In genomic region chr2:166261799-166262198, GRCm38 (mm10) we compare ENCODE assay signal across 10 mouse cellular contexts.
A peak's percentile ranks its signal among the peaks of the same experiment; 100 is the strongest.
DNase-seq lines count a peak whose midpoint lies in the region; ATAC-seq and TF ChIP-seq lines count a peak whose summit lies in the region.
"Had no signal": no experiment of that assay in that cellular context is flagged by ENCODE, and none has a peak within 500 bp of the region (broad histone marks: within the 10 kb centered on the region; RNA-seq: fewer than 3 reads in every experiment).

No protein-coding gene starts in this region.

- no peaks in the 10 kb centered on the region for H3K36me3 ChIP-seq in lung, embryonic 14.5 days (ENCODE audit: insufficient read depth)
- H3K36me3 ChIP-seq in embryonic facial prominence, embryonic 14.5 days (ENCODE audit: control insufficient read depth, insufficient read depth, low read length): no peaks in the 10 kb centered on the region
- no peaks in the 10 kb centered on the region for H3K36me3 ChIP-seq in kidney, embryonic 16.5 days (ENCODE audit: insufficient read depth, low read length)
- no peaks in the 10 kb centered on the region for H3K36me3 ChIP-seq in stomach, embryonic 15.5 days
- no peaks in the 10 kb centered on the region for H3K36me3 ChIP-seq in hindbrain, postnatal 0 days (ENCODE audit: insufficient read depth, low read length)
- no peaks in the 10 kb centered on the region for H3K36me3 ChIP-seq in forebrain, embryonic 16.5 days (ENCODE audit: control insufficient read depth, insufficient read depth)
- H3K36me3 ChIP-seq: heart, embryonic 15.5 days; neural tube, embryonic 13.5 days had no signal

- no peak for TF ChIP-seq POLR2A in lung, adult 2 months (IDR thresholded peaks at IDR 0.05; ENCODE audit: borderline replicate concordance, extremely low read depth, low read depth, low read length)

- H3K9ac ChIP-seq in lung, embryonic 14.5 days: no peak overlapping the region
- H3K9ac ChIP-seq in embryonic facial prominence, embryonic 14.5 days (ENCODE audit: low read depth, low read length): no peak overlapping the region
- H3K9ac ChIP-seq in kidney, embryonic 16.5 days (replicated peaks; ENCODE audit: low read length): no peak overlapping the region
- no peak overlapping the region for H3K9ac ChIP-seq in stomach, embryonic 15.5 days
- H3K9ac ChIP-seq in hindbrain, postnatal 0 days (replicated peaks; ENCODE audit: low read length): no peak overlapping the region
- H3K9ac ChIP-seq in forebrain, embryonic 16.5 days (replicated peaks; ENCODE audit: low read depth, low read length): no peak overlapping the region
- H3K9ac ChIP-seq: heart, embryonic 15.5 days; neural tube, embryonic 13.5 days had no signal

- H3K4me1 ChIP-seq in lung, embryonic 14.5 days (ENCODE audit: insufficient read depth): peaks cover 5% of the 10 kb centered on the region; the same call in 1 of the 2 replicates
- H3K4me1 ChIP-seq in lung, adult 2 months (ENCODE audit: control insufficient read depth, insufficient read depth, low read length): peaks cover 3% of the 10 kb centered on the region; the same call in 1 of the 2 replicates
- peaks cover 28% of the 10 kb centered on the region for H3K4me1 ChIP-seq in embryonic facial prominence, embryonic 14.5 days (ENCODE audit: control insufficient read depth, insufficient read depth, low read length)
- peaks cover 30% of the 10 kb centered on the region for H3K4me1 ChIP-seq in kidney, embryonic 16.5 days (ENCODE audit: insufficient read depth, low read length)
- H3K4me1 ChIP-seq in stomach, embryonic 15.5 days: 0 out of 2 replicates have a peak, but pooled peaks cover 6% of the 10 kb centered on the region
- 0 out of 2 replicates have a peak, but pooled peaks cover 3% of the 10 kb centered on the region for H3K4me1 ChIP-seq in hindbrain, postnatal 0 days (ENCODE audit: insufficient read depth, low read length)
- H3K4me1 ChIP-seq in forebrain, embryonic 16.5 days (replicated peaks; ENCODE audit: control insufficient read depth, insufficient read depth, low read length): peaks cover 13% of the 10 kb centered on the region

- H3K4me3 ChIP-seq in lung, embryonic 14.5 days (ENCODE audit: low read depth, low read length): no peak overlapping the region
- H3K4me3 ChIP-seq in lung, adult 2 months (replicated peaks; ENCODE audit: extremely low read depth, low read depth, low read length): no peak overlapping the region
- no peak overlapping the region for H3K4me3 ChIP-seq in embryonic facial prominence, embryonic 14.5 days (ENCODE audit: low read depth, low read length)
- H3K4me3 ChIP-seq in kidney, embryonic 16.5 days (ENCODE audit: low read length): no peak overlapping the region
- H3K4me3 ChIP-seq in stomach, embryonic 15.5 days (replicated peaks): no peak overlapping the region
- H3K4me3 ChIP-seq in hindbrain, postnatal 0 days (ENCODE audit: low read length): no peak overlapping the region
- H3K4me3 ChIP-seq in forebrain, embryonic 16.5 days (replicated peaks; ENCODE audit: low read length): no peak overlapping the region
- H3K4me3 ChIP-seq: heart, embryonic 15.5 days; neural tube, embryonic 13.5 days had no signal

- no peak overlapping the region for H3K27ac ChIP-seq in lung, embryonic 14.5 days (ENCODE audit: low read depth)
- no peak overlapping the region for H3K27ac ChIP-seq in embryonic facial prominence, embryonic 14.5 days (replicated peaks; ENCODE audit: low read depth, low read length)
- H3K27ac ChIP-seq in kidney, embryonic 16.5 days (ENCODE audit: low read length): peak overlapping the region; percentile 54
- H3K27ac ChIP-seq in stomach, embryonic 15.5 days: 0 out of 2 replicates have a peak overlapping the region, but pooled peaks have one; percentile 8
- H3K27ac ChIP-seq in hindbrain, postnatal 0 days: no peak overlapping the region
- H3K27ac ChIP-seq in forebrain, embryonic 16.5 days (ENCODE audit: low read length): no peak overlapping the region
- H3K27ac ChIP-seq: neural tube, embryonic 13.5 days had no signal

- ATAC-seq in lung, embryonic 14.5 days (ENCODE audit: insufficient read depth): no peak
- ATAC-seq in embryonic facial prominence, embryonic 14.5 days (ENCODE audit: low read depth): no peak
- ATAC-seq in kidney, embryonic 16.5 days (ENCODE audit: low FRiP score, low TSS enrichment): peak; percentile 59
- ATAC-seq in stomach, embryonic 15.5 days (ENCODE audit: insufficient read depth, low FRiP score, low read depth): no peak
- ATAC-seq in hindbrain, postnatal 0 days: no peak
- ATAC-seq in forebrain, embryonic 16.5 days: no peak

- TF ChIP-seq CTCF in lung, embryonic 14.5 days (IDR thresholded peaks at IDR 0.05; ENCODE audit: low read depth): no peak
- no peak for TF ChIP-seq CTCF in lung, adult 2 months (IDR thresholded peaks at IDR 0.05; ENCODE audit: insufficient read depth, low read length)
- no peak for TF ChIP-seq CTCF in hindbrain, postnatal 0 days (IDR thresholded peaks at IDR 0.05; ENCODE audit: low read depth)

- H3K27me3 ChIP-seq in lung, embryonic 14.5 days (ENCODE audit: insufficient read depth, low read length): no peaks in the 10 kb centered on the region
- H3K27me3 ChIP-seq in embryonic facial prominence, embryonic 14.5 days (replicated peaks; ENCODE audit: control insufficient read depth, insufficient read depth, low read length): no peaks in the 10 kb centered on the region
- H3K27me3 ChIP-seq in kidney, embryonic 16.5 days (ENCODE audit: insufficient read depth, low read length): no peaks in the 10 kb centered on the region
- no peaks in the 10 kb centered on the region for H3K27me3 ChIP-seq in stomach, embryonic 15.5 days (replicated peaks)
- peaks cover 12% of the 10 kb centered on the region; the same call in 1 of the 2 replicates for H3K27me3 ChIP-seq in hindbrain, postnatal 0 days (ENCODE audit: insufficient read depth, low read length)
- no peaks in the 10 kb centered on the region for H3K27me3 ChIP-seq in forebrain, embryonic 16.5 days (replicated peaks; ENCODE audit: control insufficient read depth, insufficient read depth, low read length)
- H3K27me3 ChIP-seq: heart, embryonic 15.5 days had no signal

- WGBS in lung, embryonic 14.5 days: 29% methylated on average over 7 of the region's 7 CpGs
- 28% methylated on average over 7 of the region's 7 CpGs for WGBS in lung, adult 2 months
- 31% methylated on average over 7 of the region's 7 CpGs for WGBS in embryonic facial prominence, embryonic 14.5 days
- 11% methylated on average over 7 of the region's 7 CpGs for whole genome bisulfite sequencing in kidney, embryonic 16.5 days
- WGBS in stomach, embryonic 15.5 days: 36% methylated on average over 7 of the region's 7 CpGs
- 21% methylated on average over 7 of the region's 7 CpGs for WGBS in hindbrain, postnatal 0 days
- WGBS in forebrain, embryonic 16.5 days: 61% methylated on average over 7 of the region's 7 CpGs

- H3K9me3 ChIP-seq in lung, embryonic 14.5 days (ENCODE audit: low read depth, low read length): no peaks in the 10 kb centered on the region
- H3K9me3 ChIP-seq in embryonic facial prominence, embryonic 14.5 days (ENCODE audit: control insufficient read depth, low read length): 0 out of 2 replicates have a peak, but pooled peaks cover 4% of the 10 kb centered on the region
- no peaks in the 10 kb centered on the region for H3K9me3 ChIP-seq in kidney, embryonic 16.5 days (ENCODE audit: low read length)
- H3K9me3 ChIP-seq in stomach, embryonic 15.5 days: no peaks in the 10 kb centered on the region
- no peaks in the 10 kb centered on the region for H3K9me3 ChIP-seq in hindbrain, postnatal 0 days (ENCODE audit: low read length)
- no peaks in the 10 kb centered on the region; the same call in 1 of the 2 replicates for H3K9me3 ChIP-seq in forebrain, embryonic 16.5 days (ENCODE audit: control insufficient read depth, low read length)
- H3K9me3 ChIP-seq: heart, embryonic 15.5 days had no signal

- no peak overlapping the region for H3K4me2 ChIP-seq in lung, embryonic 14.5 days
- no peak overlapping the region for H3K4me2 ChIP-seq in embryonic facial prominence, embryonic 14.5 days (ENCODE audit: low read depth, low read length)
- H3K4me2 ChIP-seq in kidney, embryonic 16.5 days (replicated peaks; ENCODE audit: low read depth, low read length): no peak overlapping the region
- no peak overlapping the region for H3K4me2 ChIP-seq in stomach, embryonic 15.5 days
- no peak overlapping the region for H3K4me2 ChIP-seq in hindbrain, postnatal 0 days (ENCODE audit: low read depth, low read length)
- H3K4me2 ChIP-seq in forebrain, embryonic 16.5 days (ENCODE audit: low read length): no peak overlapping the region
- H3K4me2 ChIP-seq: heart, embryonic 15.5 days; neural tube, embryonic 13.5 days had no signal

- peak; percentile 74 for DNase-seq in lung, embryonic 14.5 days
- DNase-seq in lung, adult 2 months: no peak
- DNase-seq in embryonic facial prominence, embryonic 14.5 days (ENCODE audit: low spot score): peak; percentile 57
- no peak for DNase-seq in cerebellum, adult 11 months
- no peak for DNase-seq in hindbrain, postnatal 0 days (ENCODE audit: low spot score)

Comparison
In these comparisons a context has a peak if more than half of its experiments do, and no peak if none do; other contexts are left out.
1. DNase-seq: peak in lung, embryonic 14.5 days (single experiment) and embryonic facial prominence, embryonic 14.5 days (single experiment); none in lung, adult 2 months (single experiment), cerebellum, adult 11 months (single experiment) and hindbrain, postnatal 0 days (single experiment).
2. H3K27ac ChIP-seq: peak in kidney, embryonic 16.5 days (single experiment) and stomach, embryonic 15.5 days (single experiment); none in lung, embryonic 14.5 days (single experiment), embryonic facial prominence, embryonic 14.5 days (single experiment), hindbrain, postnatal 0 days (single experiment) and forebrain, embryonic 16.5 days (single experiment).